Mouse (Mus musculus) gastrocnemius, postnatal 4 days (tissue): ENCODE results near the gene Gm4869. TPM values are rescaled to one million over a fixed set of nuclear protein-coding genes. Genes with fewer than 3 reads are reported as not detected.
"Not testable (repeated sequence)": the region's sequence is repeated elsewhere in the genome, so short reads cannot be mapped to it uniquely, and the experiment has no call there.

Experiments used
- DNase-seq, 2 experiments: peaks; one replicate each; pipeline ENCODE4 v3.0.0; 2021 to 2022; ENCODE audit warnings: low spot score in 2 of 2, mixed read lengths in 2 of 2
- total RNA-seq, 2 experiments: library from RNA; stranded (reverse); gene quantifications; 2 replicates each; pipeline ENCODE4 v1.2.3; 2021

Gene Gm4869
- total RNA-seq, 2 experiments from 2014 or later, result not detected

- not testable (repeated sequence) for DNase-seq
These were observed 17.7 kb downstream of the Gm4869 start for GRCm38 (mm10) chr5:140463151-140463550.

- no peak for DNase-seq
These were observed 19.5 kb downstream of the Gm4869 start for GRCm38 (mm10) chr5:140464943-140465342.

GRCm38 (mm10) chr5:140472336-140472735, 26.9 kb downstream of the Gm4869 start:
- no peak for DNase-seq

- DNase-seq, result no peak
These were observed 36.0 kb downstream of the Gm4869 start for GRCm38 (mm10) chr5:140481458-140481857.

- DNase-seq, result no peak
These were observed 45.7 kb downstream of the Gm4869 start for GRCm38 (mm10) chr5:140491142-140491541.

GRCm38 (mm10) chr5:140492684-140493233, 47.3 kb downstream of the Gm4869 start:
- DNase-seq, result no peak

- no peak for DNase-seq
These were observed 52.7 kb downstream of the Gm4869 start for GRCm38 (mm10) chr5:140498176-140498575.

- no peak for DNase-seq
These were observed 55.3 kb downstream of the Gm4869 start for GRCm38 (mm10) chr5:140500736-140501135.

GRCm38 (mm10) chr5:140501982-140502836, 56.8 kb downstream of the Gm4869 start:
- DNase-seq, result no peak

- DNase-seq, result peak in 1 of 2 experiments; percentile 59
These were observed 57.5 kb downstream of the Gm4869 start for GRCm38 (mm10) chr5:140502925-140503324.

- peak; percentile 98 to 99 for DNase-seq
These were observed 59.8 kb downstream of the Gm4869 start, which contains the start of gene Chst12 for GRCm38 (mm10) chr5:140505208-140505780. Chst12 (plus strand) TSS chr5:140505550.

GRCm38 (mm10) chr5:140506096-140506794, 60.8 kb downstream of the Gm4869 start:
- DNase-seq, result no peak

- no peak for DNase-seq
These were observed 62.2 kb downstream of the Gm4869 start for GRCm38 (mm10) chr5:140507466-140508208.

GRCm38 (mm10) chr5:140508686-140509085, 63.2 kb downstream of the Gm4869 start:
- DNase-seq, result peak in 1 of 2 experiments; percentile 31

- DNase-seq, result no peak
These were observed 63.8 kb downstream of the Gm4869 start for GRCm38 (mm10) chr5:140509204-140509603.

GRCm38 (mm10) chr5:140510012-140511000, 64.9 kb downstream of the Gm4869 start:
- peak in 1 of 2 experiments; percentile 42 for DNase-seq

GRCm38 (mm10) chr5:140513921-140514320, 68.5 kb downstream of the Gm4869 start:
- no peak for DNase-seq

- no peak for DNase-seq
These were observed 69.5 kb downstream of the Gm4869 start for GRCm38 (mm10) chr5:140514799-140515486.
